Mouse (Mus musculus): ENCODE measurements around the gene Kdm5a.

The Kdm5a gene

DNA sequence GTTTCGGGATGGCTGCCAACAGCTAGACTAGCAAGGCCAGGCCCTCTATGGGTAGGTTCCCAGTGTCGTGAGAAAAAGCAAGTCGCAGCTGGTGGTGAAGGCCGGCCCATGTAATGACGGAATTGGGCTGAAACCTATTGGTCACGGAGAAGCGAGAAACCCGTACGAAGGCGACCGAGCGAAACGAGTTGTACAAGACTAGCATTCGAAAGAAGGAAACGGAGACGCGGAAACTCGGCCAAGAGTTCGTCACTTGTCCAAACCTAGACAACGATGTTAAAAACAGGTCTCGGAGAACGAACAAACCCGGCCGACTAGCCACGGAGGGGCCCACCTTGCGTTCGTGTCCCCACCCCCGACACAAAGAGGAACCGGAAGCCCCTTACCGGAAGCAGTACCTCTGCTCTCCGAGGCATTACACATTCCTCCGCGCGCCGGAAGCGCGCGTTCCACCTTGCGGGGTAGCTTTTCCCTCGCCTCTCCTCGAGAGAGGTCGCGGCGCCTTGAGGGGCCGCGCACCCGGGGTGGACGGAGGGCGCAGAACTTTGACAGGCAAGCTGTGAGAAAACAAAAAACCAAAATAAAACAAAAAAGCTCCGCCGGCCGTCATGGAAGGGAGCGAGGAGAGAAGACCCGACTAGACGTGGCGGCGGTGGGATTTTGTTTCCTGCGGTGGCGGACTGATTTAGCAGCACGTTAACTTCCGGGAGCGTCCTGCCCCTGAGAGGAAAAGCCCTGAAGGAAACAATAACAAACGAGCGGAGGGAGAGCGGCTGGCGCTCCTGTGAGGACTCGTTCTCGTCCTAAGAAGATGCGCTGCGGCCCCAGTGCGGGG, at the start of gene Kdm5a, which contains the start of gene Ccdc77:
Kdm5a (plus strand) TSS at position 437 of the 835 bp plus-strand sequence.
Ccdc77 (minus strand) TSS at position 687 of the 835 bp plus-strand sequence.
- peak; percentile 95 for DNase-seq (ENCODE audit: low spot score)

DNA sequence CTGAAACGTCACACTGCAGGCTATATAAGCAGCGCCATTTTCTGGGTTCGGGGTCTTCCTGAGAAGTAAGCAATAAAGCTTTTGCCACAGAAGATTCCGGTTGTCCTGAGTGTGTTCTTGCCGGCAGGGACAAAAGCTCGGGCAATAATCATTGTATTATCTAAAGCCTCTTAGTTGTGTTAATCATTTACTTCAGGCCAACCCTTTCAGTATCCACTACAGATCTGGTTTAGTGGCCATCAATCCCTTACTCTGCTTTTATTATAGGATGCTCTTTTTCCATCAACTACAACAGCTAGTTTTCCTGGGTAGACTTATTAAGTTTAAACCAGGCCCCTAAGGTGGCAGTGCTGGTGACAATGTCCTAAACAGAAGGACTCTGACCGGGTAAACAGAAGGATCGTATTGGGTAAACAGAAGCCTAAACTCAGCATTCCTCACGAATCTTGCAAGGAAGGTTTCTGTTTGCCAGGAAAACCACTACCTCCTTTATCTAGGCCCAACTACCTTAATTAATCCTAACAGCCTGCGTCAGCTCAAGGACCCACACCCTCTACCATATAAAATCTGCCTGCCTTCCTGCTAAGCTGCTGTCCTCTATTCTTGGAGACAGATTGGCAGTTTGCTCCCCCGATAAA, 45.5 kb upstream of the Kdm5a start:
- DNase-seq (ENCODE audit: low spot score) = no peak

DNA sequence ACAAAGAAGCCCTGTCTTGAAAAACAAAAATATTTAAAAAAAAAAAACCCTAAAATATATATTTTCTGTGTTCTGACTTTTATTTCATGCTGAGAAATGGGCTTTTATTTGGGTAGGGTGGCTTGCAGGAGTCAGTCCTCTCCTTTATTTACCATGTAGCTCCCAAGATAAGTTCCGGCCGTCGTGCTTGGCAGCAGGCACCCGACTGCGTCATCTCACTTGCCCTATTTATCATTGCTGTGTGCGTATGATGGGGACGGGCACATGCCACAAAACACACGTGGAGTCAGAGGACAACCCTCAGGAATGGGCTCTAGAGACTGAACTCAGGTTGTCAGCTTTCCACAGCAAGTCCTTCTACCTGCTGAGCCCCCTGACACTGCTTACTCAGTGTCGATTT, 44.8 kb upstream of the Kdm5a start:
- DNase-seq (ENCODE audit: low spot score) = no peak

DNA sequence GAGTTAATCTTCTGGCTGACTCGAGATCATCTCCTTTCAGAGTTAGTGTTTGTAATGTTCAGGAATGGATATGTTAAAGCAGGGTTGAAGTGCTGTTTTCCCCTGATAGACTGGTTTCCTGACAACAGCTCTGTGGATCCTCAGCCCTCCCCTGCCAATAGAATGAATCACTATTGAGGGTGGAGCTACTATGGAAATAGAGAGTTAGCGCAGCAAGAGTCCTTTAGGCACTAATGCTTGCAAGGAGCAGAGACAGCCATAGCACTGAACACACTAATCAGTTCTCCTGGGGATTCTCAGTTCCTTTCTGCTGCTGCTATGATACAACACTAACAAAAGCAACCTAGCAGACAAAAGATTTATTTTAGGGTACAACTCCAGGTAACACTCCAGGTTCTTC, 43.6 kb upstream of the Kdm5a start:
- peak; percentile 9 for DNase-seq (ENCODE audit: low spot score)

DNA sequence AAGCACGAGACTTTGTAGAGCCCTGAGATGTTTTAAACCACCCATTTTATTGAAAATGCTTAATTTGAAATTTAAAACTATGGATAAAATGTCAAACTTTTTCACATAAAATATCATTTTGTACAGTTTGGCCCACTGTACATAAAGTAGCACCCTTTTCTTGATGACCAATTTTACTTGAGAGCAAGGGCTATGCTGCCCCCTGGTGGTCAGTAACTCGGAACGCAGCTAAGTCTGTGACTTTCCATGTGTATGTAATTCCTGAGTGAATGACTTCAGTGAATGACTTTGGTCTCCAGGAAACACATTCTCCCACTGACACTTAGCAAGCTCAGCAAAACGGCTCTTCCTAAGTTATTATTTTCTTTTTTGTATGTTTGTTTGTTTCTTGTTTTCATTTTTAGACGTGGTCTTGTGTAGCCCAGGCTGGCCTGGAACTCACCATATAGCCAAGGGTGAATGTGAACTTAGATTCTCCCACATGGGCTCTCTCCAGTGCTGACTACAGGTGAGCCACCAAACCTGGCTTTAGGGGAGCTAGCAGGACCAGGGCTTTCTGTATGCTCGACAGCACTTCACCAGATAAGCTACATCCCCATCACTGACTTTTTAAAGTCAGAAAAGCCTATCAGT, 39.5 kb upstream of the Kdm5a start:
- peak; percentile 82 for DNase-seq (ENCODE audit: low spot score)

DNA sequence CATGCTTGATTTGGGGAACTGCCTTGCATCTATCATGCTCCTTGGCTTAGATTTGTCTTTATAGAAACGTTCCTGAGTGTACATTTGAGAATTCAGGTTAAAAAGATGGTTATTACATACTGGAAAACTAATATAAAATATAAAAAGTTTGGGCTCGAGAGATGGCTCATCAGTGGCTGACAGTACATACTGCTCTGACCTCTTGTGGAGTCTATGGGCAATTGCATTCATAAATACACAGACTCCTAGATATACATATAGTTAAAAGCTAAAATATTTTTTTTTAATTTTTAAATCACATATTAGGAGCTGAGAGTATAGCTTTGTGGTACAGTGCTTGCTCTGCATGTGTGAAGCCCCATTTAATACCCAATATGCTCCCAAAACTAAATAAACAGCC, 31.6 kb upstream of the Kdm5a start:
- no peak for DNase-seq (ENCODE audit: low spot score)

DNA sequence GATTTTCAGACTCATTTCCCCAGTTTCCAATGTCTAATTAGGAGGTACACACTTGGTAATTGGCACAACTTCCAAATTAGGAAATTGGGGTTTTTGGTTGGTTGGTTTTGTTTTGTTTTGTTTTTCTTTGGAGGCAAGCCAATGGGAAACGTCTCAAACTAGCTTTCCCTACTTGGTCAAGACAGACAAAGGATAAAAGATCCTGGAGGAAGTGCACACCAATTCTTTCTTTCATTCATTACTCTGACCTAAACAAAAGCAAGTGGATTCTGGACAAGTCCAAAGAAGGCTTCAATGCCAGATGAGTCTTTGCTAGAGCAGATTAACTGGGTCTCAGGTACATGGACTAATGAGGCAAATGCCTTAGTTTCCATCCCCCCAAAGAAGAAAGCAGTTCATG, 19.9 kb upstream of the Kdm5a start:
- DNase-seq (ENCODE audit: low spot score) = no peak

DNA sequence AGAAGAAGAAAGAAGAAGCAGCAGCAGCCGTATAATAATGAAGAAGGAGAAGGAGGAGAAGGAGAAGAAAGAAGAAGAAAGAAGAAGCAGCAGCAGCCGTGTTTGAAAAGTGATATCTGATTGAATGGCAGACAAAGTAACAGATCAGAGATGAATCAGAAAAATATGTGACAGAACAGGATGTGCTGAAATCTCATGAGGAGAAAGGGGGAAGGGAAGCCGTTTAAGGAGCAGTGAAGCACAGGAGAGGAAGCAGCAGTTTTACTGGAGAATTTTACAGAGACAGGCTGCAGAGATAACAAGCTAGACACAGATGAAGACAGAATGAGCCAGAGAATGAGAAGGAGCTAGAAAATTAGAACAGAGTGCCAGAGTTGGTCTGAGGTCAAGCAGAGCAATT, 14.9 kb upstream of the Kdm5a start:
- no peak for DNase-seq (ENCODE audit: low spot score)

DNA sequence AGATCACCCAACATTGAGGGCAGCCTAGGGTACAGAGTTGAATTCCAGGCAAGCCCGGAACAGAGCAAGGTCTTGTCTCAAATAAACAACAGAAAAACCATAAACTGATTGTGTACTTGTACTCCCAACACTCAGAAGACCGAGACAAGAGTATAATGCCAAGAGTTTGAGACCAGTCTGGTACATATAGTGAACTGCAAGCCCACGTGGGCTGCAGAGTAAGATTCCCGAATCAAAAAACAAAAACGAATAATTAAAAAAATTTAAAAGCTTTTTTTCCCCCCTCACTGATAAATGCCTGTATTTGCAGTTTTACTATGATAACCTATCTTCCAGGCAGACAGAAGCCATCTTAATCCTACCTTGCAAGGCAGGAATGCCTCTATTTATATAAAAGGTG, 7.4 kb upstream of the Kdm5a start:
- no peak for DNase-seq (ENCODE audit: low spot score)

DNA sequence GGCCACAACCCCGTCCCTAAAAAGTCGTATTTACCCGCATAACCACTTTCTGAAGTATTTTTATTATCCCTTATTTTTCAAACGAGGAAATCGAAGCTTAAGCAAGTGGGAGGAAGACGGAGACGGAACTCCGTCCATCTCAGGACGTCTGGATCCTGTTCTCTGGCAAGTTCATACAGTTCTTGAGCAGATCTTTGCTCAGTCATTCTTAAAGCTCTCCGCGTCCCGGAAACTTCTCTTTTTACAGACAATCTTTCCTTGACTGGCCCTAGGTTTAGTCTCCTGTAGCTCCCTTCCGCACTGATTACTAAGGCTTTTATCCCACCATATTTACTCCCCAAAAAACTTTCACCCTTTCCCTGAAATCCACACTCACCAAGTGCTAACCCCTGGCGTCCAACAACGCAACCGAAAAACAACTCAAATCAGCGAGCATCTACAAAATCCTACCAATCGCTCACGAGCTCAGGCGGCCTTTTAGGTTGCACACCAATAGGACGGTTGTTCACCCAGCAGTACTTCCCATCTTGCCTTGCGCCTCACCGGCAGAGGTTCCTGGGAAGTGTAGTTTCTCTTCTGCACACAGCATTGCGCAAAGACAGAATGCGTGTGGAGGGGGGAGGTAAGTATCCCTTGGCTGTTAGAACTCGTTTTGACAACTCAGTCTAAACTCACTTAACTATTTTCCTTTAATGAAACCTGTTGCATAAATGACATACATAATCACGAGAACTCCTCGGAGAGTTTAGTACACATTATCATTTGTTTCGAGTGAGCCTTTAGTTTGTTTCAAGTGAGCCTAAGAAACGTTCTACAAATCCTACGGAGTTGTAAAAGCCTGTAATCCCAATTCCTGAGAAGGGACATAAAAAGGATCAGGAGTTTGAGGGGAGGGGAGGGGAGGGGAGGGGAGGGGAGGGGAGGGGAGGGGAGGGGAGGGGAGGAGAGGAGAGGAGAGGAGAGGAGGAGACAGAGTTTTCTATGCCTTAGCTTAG, 6.7 kb upstream of the Kdm5a start:
- DNase-seq (ENCODE audit: low spot score) = peak; percentile 92

DNA sequence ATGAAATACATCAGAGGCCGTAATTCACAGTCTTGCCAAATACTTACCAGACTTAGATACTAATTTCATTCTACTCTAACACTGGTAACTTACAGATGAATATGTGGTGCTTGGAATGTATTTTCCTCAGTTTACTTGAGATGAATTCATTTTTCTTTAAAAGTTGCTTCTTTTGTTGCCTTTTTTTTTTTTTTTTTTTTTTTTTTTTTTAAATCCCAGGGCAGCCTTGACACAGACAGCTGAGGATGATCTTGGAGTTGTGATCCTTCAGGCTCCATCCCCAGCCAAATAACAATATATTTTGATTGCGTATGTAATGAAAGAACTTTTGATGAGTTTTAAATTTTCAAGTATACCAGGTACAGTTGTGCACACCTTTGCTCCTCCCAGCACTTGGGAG, 1.8 kb upstream of the Kdm5a start:
- no peak for DNase-seq (ENCODE audit: low spot score)

DNA sequence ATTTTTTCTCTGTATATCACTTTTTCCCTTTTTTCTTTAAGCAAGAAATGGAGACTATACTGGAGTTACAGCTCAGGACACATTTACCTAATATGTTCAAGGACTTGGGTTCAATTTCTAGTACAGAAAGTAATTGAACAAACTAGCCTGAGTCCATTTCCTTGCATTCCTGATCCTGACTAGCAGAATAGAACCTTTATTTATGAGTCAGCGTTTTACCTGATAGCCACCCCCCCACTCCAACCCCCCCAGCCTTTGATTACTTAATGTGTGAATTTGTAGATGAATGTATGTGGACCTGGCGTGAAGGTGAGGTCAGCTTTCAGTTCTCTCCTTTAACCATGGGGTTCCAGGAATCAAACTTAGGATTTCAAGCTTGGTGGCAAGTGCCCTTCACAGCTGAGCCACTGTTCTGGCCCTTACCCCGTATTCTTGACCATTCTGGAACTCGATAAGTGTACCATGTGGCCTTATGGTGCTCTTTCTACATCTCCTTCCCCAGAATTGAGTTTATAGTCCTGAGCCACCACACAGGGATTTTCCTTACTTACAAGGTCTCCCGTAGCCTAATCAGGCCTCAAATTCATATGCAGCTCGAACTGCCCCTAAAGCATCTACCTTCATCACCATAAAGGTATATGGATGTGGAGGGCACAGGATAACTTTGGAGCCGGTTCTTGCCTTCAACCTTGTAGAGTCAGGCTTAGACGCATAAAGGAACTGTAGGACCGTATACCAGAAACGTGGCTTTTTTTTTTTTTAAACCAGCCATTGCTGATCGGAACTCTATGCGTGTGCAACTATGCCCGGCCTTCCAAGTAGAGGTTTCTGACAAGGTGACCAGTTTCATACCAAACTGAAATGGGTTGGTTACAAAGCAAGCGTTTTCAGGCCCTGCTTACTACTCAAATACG, 893 bp upstream of the Kdm5a start:
- peak; percentile 46 for DNase-seq (ENCODE audit: low spot score)

DNA sequence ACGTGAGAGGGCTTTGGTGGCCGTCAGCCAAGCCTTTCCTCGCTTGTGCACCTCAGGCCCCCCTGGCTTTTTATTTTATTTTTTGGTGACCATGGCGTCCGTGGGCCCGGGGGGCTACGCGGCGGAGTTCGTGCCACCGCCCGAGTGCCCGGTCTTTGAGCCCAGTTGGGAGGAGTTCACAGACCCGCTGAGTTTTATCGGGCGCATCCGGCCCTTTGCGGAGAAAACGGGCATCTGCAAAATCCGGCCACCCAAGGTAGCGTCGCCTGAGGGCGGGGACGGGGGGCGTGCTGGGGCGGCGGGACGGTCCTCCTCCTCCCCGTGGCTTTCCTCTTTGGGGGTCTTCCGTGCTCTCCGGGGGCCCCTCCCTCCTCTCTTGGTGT, 590 bp downstream of the Kdm5a start:
- DNase-seq (ENCODE audit: low spot score) = no peak

DNA sequence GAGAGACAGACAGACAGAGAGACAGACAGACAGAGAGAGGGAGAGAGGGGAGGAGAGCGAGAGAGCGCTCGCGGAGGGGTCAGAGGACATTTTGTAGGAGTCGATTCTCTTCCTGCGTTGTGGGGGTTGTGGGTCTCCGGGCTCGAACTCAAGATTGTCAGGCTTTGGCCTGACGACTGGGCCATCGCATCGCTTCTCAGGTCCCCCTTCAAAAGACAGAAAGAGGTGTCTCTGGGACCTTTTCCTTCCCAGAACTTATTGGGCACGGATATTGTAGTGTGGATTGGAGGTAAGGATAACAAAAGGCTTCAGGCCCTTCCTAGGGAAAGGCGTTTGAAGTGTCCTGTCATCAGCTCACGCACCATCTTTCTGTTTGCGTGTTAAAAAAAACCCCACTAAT, 1.1 kb downstream of the Kdm5a start:
- peak; percentile 29 for DNase-seq (ENCODE audit: low spot score)

DNA sequence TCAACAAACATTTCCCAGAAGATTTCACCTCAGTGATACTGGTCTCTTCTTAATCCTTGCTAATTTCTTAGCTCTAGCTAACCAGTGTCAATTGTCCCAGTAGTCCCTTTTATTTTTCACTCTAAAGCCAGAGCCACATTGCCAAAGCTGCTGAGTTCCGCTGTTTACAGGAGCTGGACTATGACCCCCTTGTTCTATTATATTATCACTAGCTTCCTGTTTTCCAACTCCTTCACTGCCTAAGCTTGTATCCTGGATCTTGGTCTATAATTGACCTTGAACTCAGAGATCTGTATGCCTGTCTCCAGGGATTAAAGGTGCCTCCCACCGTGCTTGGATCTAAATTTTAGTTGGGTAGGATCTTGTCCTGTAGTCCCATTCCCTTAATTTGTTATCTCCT, 12.8 kb downstream of the Kdm5a start:
- DNase-seq (ENCODE audit: low spot score) = no peak

DNA sequence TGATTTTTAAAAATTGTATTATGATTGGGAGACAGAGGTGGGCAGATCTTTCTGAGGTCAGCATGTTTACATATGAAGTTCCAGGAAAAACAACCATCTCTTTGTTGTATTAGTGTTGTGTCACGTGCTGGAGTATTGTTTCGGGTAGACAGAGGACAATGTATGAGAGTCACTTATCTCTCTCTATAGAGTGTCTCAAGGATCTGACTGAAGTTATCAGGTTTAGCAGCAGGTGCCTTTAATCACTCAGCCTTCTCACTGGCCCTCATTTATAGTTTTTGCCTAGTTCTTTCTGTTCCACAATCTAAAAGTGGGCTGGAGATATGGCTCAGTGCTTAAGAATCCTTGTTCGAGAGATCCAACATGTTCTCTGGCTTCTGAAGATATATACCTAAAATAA, 26.1 kb downstream of the Kdm5a start:
- DNase-seq (ENCODE audit: low spot score) = no peak

DNA sequence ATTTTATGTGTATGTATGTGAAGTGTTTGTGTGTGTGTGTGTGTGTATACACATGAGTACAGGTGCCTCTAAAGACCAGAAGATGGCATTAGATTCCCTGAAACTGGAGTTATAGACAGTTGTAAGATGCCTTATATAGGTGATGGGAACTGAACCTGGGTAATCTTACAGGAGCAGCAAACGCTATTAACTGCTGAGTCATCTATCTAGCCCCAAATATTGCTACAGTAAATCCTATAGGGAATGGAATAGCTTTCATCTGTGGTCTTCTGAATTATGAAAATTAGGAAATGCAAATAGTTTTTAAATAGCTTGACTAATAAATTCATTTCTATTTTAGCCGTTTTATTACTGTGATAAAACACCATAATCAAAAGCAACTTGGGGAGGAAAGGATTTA, 28.9 kb downstream of the Kdm5a start:
- DNase-seq (ENCODE audit: low spot score) = no peak

DNA sequence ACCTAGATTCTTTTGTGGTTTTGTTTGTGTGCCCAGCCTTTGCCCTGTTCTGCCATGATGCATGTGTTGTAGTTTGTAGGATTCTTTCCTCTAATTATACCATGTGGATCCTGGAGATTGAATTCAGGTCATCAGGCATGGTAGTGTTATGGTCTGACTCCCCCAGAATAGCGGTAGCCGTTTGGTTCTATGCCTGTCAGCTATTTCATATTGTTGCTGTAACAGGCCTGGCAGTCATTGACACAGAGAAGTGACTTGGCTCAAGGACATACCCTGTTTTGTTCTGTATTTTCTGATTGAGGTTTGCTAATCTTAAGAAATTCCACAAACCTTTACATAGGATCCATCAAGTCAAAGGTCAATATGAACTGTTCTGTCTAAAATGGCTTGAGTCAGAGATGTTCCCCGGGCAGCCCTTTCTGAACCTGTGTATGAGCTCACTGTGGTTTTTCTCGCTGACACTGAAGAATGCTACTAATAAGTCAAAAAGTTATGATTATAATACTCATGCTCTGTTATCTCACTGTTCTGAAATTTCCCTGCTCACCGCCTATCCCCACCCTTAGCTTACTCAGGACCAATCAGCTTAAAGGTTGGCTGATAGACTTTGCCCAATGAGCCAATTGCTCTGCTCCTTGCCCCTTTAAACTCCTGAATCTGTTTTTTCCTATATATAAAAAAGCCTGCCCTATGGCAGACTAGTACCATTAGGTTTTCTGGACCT, 31.9 kb downstream of the Kdm5a start:
- DNase-seq (ENCODE audit: low spot score) = no peak

DNA sequence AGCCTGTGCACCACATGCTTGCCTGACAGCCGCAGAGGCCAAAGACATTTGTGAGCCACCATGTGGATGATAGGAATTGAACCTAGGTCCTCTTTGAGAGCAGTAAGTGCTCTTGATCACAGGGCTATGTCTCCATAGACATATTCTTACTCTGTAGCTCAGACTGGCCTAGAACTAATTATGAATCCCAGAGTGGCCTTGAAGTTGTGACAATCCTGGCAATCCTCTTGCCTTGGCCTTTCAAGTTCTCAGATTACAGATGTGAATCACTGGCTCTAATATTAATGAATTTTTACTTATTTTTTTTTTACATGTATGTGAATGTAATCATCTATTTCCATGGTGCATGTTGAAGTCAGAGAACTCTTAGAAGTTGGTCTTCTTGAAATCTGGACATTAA, 40.0 kb downstream of the Kdm5a start:
- DNase-seq (ENCODE audit: low spot score) = no peak

DNA sequence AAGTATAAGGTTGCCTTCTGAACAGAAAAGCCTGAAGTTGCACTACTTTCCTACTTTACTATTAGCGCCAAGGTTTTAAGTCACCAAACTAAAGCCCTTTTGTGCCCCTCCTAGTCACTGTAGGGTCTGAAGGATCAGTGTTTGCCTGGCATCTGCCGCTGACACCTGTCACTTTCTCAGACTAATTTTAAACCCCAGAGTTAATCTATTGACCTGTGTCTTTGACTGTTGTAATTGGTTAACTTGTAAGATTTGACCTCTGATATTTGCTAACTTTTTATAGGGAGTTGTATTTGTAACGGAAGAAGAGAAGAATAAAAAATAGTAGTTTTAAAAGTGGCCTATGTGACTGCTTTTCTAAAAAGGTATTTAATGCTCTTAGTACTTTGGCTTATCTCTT, 74.2 kb downstream of the Kdm5a start:
- no peak for DNase-seq (ENCODE audit: low spot score)
